ENCODE assay signal across 8 mouse cellular contexts in the genomic region with DNA sequence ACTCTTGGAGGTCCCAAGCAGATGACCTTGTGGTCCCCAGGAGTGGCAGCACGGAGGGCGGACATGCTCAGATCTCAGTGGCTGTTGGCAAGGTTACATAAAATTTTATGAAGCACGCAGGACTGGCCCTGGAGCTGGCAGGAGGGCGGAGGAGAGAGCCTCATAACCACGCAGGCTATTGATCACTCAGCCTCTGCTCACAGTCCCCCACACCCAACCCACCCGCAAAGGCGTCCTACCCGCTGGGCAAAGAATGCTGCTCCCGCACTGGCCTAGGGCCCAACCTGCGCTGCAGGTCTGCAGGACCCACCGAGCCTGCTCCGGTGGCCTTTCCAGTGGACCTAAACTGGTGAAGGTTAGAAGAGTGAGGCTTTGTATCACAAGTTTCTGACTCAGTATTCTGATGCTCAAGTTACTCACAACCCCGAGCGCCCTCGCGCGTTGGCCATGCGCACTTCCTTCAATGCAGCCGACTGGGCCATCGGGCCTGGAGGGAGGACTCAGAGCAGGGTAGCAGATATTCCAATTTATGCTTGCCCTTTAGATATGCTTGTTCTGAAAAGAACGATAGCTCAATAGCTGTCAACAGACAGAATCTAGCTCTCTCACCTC. TPM values are rescaled to one million over a fixed set of nuclear protein-coding genes. Genes with fewer than 3 reads are reported as not detected.
A peak's percentile ranks its signal among the peaks of the same experiment; 100 is the strongest.
DNase-seq lines count a peak whose midpoint lies in the region; ATAC-seq and TF ChIP-seq lines count a peak whose summit lies in the region.

No protein-coding gene starts in this region.

- TF ChIP-seq CTCF in lung, postnatal 0 days (IDR thresholded peaks at IDR 0.05), result peak; percentile 74

- no peak overlapping the region for H3K4me3 ChIP-seq in embryonic facial prominence, embryonic 13.5 days
- no peak overlapping the region for H3K4me3 ChIP-seq in lung, postnatal 0 days (ENCODE audit: low read depth, low read length)

- H3K4me1 ChIP-seq in embryonic facial prominence, embryonic 13.5 days, result no peaks in the 10 kb centered on the region
- H3K4me1 ChIP-seq in lung, postnatal 0 days (ENCODE audit: insufficient read depth, low read depth, low read length), result no peaks in the 10 kb centered on the region

- 0 out of 2 replicates have a peak overlapping the region, but pooled peaks have one; percentile 22 for H3K4me2 ChIP-seq in embryonic facial prominence, embryonic 13.5 days
- no peak overlapping the region for H3K4me2 ChIP-seq in lung, postnatal 0 days (replicated peaks; ENCODE audit: low read depth, low read length)

- peak overlapping the region; percentile 27; the same call in 1 of the 2 replicates for H3K9ac ChIP-seq in embryonic facial prominence, embryonic 13.5 days
- H3K9ac ChIP-seq in lung, postnatal 0 days (replicated peaks; ENCODE audit: low read depth), result no peak overlapping the region

- intact Hi-C loops in heart, postnatal 36 days (cut with DNase I), result loop anchor here (1.0 to 5.0 kb wide), 2 partner anchors 141 to 169 kb away; no protein-coding TSS in a partner anchor

- no peak overlapping the region for H3K27ac ChIP-seq in embryonic facial prominence, embryonic 13.5 days
- H3K27ac ChIP-seq in lung, postnatal 0 days (ENCODE audit: low read length), result no peak overlapping the region

- ATAC-seq in embryonic facial prominence, embryonic 13.5 days (ENCODE audit: insufficient number of reproducible peaks, insufficient read depth, low FRiP score, low TSS enrichment, low read depth), result no peak
- ATAC-seq in lung, postnatal 0 days, result peak; percentile 71
- no peak for ATAC-seq in activated CD4-positive, CD25-positive, alpha-beta regulatory T cell, adult 4 months

- TF ChIP-seq EP300 in lung, postnatal 0 days (IDR thresholded peaks at IDR 0.05), result no peak

- no peaks in the 10 kb centered on the region for H3K36me3 ChIP-seq in embryonic facial prominence, embryonic 13.5 days
- H3K36me3 ChIP-seq in lung, postnatal 0 days (ENCODE audit: insufficient read depth, low read length), result no peaks in the 10 kb centered on the region

- WGBS in embryonic facial prominence, embryonic 13.5 days, result 53% methylated on average over 21 of the region's 21 CpGs
- WGBS in lung, postnatal 0 days, result 35% methylated on average over 21 of the region's 21 CpGs

- no peaks in the 10 kb centered on the region for H3K9me3 ChIP-seq in embryonic facial prominence, embryonic 13.5 days
- H3K9me3 ChIP-seq in lung, postnatal 0 days (ENCODE audit: low read length), result no peaks in the 10 kb centered on the region

- DNase-seq in ES-CJ7 (ENCODE audit: low read depth, low spot score), result peak; percentile 76
- DNase-seq in adrenal gland, postnatal 14 days, result peak; percentile 84
- DNase-seq in heart, postnatal 36 days, result peak; percentile 58 to 68
- peak; percentile 24 for DNase-seq in layer of hippocampus, adult 9-11 months
- peak; percentile 71 for DNase-seq in lung, postnatal 0 days (ENCODE audit: low spot score)
- peak; percentile 35 to 70 for DNase-seq in right cerebral cortex, postnatal 10 days (ENCODE audit: low spot score in 2 of 2)

- no peaks in the 10 kb centered on the region for H3K27me3 ChIP-seq in embryonic facial prominence, embryonic 13.5 days
- H3K27me3 ChIP-seq in lung, postnatal 0 days (replicated peaks; ENCODE audit: insufficient read depth, low read length), result no peaks in the 10 kb centered on the region

RNA-seq across cellular contexts. Expression of gene Sema4f, which starts 58.0 kb away (rescaled TPM):
- 0.48 and 1.8 TPM in 2 replicates for total RNA-seq in adrenal gland, postnatal 14 days (2021)
- polyA plus RNA-seq in embryonic facial prominence, embryonic 13.5 days (2015; fragmentation: Nextera tagmentation; extraction: Ambion mirVana), result 6.5 and 7.2 TPM in 2 replicates
- total RNA-seq in heart, postnatal 36 days (2021), result under 1 TPM; 0.22 TPM
- polyA plus RNA-seq in lung, postnatal 0 days (2015; fragmentation: Nextera tagmentation; extraction: Ambion mirVana), result 8.8 and 14.3 TPM in 2 replicates
- polyA plus RNA-seq in activated CD4-positive, CD25-positive, alpha-beta regulatory T cell, adult 4 months (2017; shearing (Covaris generic)), result 1 to 10 TPM; 2.7 to 3.8 TPM

Comparison
In these comparisons a context has a peak if more than half of its experiments do, and no peak if none do; other contexts are left out.
1. DNase-seq: peak in every context shown above with its lines; median percentile 84 in adrenal gland, postnatal 14 days; 76 in ES-CJ7; 71 in lung, postnatal 0 days; 63 in heart, postnatal 36 days; 52 in right cerebral cortex, postnatal 10 days; 24 in layer of hippocampus, adult 9-11 months.